Mouse (Mus musculus): ENCODE measurements at regions not wholly inside any gene's neighbourhood (a gene's known extent, or its start where the extent isn't known, plus 50 kb on each side); places are given as distances from the start of the nearest gene placed in this dataset.

DNA sequence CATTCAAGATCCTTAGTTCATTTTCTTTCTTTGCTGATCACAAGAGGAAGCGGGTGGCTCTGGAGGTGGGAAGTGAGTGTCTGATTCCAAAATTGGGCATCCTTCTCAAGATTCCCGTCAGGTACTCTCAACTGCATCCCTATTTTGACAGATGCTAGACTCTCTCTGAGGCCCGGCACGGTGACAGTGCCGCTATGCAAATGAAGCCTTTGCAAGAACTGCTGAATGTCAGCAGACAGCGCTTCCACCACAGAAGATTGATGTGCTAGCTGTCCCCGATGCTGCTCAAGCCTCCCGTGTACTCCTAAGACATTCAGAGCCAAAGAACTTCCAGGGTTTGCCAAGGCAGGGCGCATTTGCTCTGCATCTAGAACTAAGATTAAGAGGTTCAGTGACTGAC, 50.9 kb upstream of the Cpne4 start:
- WGBS: 79% methylated on average over 9 of the region's 9 CpGs

DNA sequence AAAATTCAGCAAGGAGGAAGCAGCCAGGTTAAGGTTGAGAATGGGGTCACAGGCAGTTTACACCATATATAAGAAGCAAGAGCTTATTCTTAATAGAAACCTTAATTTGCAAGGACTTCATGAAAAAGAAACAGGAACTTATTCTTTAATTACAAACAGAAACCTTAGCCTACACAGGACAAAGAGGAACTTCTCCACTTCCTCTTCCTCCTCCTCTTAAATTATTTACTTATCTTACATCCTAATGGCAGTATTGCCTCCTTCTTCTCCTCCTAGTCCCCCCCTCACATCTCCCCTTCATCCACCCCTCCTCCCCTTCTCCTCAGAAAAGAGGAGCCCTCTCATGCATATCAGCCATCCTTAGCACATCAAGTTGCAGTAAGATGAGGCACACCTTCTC, 56.4 kb upstream of the Cpne4 start:
- no peak for DNase-seq (ENCODE audit: low read depth, low spot score)

More for the DNA sequence above, 50.9 kb upstream of the Cpne4 start:
- no peak for DNase-seq (ENCODE audit: low read depth, low spot score)

DNA sequence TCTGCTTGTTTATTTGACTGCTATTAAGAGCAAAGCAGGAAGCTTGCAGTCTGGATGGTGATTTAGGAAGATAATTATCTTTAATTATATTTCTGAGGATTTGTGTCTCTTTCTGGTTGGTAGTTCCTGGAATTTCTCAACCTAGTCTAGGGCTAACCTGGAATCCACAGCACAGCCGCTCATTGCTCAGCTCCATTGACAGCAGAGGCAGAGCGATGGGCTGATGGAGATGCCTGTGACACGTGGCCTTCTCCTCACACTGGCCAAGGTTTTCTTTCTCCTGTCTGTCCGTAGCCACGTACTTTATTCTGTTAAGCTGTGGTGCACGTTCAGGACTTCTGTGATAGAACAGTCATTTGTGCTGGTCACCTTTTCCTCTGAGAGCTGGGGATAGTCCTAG, 57.7 kb upstream of the Cpne4 start:
- no peak for DNase-seq (ENCODE audit: low read depth, low spot score)
- 61% methylated on average over 6 of the region's 6 CpGs for WGBS

DNA sequence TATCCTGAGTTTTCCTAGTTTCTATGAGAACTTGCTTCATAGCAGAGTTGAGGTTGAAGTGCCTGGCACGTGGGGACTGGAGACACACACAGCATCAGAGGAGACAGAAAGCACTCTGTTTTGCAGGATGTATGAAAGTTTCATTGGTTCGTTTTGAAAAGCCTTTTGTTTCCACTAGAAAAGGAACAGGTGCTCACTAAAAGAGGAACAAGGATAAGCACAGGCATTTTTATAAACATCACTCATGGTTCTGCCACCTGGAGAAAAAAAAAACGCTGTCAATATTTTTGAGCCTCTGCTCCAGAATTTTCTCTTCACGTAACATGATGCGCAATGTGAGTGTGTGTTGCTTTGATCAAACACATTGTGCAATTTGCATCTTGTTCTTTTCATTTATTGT, 64.6 kb upstream of the Cpne4 start:
- 63% methylated on average over 5 of the region's 5 CpGs for WGBS
- DNase-seq (ENCODE audit: low read depth, low spot score): no peak

DNA sequence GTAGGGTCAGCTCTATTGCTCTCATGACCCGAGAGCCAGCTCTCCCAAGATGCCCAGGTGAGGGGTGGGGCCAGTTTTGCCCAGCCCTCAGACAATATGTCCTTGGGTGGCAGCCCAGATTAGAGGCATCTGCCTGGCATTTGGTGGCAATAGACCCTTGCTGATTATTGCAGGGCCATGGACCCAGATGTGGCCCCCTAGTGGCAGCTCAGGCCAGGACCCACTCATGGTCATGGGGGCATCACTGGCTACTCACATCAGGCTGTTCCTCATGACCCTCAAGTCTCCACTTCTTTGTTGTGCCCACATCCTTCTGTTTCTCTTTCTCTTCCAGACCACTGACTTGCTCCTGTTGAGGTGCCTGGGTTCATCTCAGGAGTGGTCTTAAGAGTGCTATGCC, 66.4 kb upstream of the Cpne4 start:
- DNase-seq (ENCODE audit: low read depth, low spot score): no peak
- 35% methylated on average over 1 of the region's 1 CpGs for WGBS

DNA sequence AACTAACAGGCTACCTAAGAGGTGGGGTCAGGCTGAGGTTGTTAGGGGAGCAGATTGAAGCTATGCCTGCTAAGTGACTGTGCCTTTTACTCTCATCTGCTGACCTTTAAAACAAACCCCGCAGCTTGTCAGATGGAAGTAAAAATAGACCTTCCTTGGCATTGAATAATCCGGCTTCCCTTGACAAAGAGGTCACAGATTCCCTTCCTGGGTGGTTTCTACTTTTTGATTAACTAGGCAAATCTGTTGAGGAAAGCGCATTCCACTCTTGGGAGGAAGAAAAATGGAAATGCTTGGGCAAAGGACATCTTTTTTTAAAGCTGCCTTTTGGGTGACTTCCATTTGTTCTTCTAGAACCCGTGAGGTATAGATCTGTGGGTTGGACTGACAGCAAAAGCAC, 72.3 kb upstream of the Cpne4 start:
- DNase-seq (ENCODE audit: low read depth, low spot score): no peak
- WGBS: 68% methylated on average over 4 of the region's 4 CpGs

DNA sequence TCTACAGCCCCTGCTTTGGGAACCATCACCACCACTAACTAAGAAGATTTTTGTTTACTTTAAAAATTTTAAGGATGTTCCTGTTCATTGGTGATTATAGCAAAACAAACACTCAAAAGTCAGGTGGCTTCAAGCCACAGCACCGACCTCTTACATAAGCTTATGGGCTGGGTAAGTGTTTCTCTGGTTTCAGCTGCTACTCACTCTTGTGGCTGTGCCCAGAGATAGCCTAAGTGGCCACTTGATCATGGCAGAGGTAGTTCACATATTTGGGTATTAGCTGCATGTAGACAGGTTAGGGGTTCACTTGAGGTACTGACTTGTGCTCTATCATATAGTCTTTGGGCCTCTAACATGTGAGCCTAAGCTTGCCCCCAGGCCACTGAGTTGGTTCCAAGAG, 79.8 kb upstream of the Cpne4 start:
- DNase-seq (ENCODE audit: low read depth, low spot score): no peak
- WGBS: 62% methylated on average over 1 of the region's 1 CpGs

DNA sequence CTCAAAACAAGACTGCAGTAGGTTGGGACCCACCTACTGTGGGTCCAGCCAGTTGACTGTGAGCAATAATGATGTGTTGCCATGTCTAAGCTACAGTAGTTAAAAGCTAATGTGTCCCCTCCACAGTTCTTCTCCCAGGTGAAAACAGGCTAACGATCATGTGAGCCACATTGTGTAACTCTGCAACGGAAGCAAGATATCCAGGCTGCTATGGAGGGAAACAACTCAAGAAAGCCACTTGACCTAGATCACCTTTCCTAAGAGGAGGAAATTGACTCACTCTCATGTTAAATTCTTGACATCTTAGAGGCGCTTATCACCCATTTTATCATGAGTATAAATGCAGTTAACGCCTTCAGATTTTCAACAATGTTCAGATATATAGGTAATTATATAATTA, 83.4 kb upstream of the Cpne4 start:
- DNase-seq (ENCODE audit: low read depth, low spot score): no peak
- 81% methylated on average over 4 of the region's 4 CpGs for WGBS

DNA sequence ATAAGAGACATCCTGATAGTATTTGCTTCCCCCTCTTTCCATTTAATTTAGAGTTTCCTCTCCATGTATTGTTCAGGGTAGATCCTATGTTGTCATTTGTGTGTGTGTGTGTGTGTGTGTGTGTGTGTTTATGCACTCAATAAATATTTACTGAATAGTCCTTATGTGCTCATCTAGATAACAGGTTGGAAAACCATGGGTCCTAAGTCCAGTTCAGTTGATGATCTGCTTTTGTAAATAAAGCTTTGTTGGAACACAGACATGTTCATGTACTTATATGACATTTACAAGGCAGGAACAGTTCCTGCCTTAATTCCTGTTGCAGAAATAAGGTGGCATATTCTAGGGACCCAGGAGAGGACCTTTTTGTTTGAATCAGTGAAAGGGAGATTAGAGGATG, 87.0 kb upstream of the Cpne4 start:
- no peak for DNase-seq (ENCODE audit: low read depth, low spot score)

DNA sequence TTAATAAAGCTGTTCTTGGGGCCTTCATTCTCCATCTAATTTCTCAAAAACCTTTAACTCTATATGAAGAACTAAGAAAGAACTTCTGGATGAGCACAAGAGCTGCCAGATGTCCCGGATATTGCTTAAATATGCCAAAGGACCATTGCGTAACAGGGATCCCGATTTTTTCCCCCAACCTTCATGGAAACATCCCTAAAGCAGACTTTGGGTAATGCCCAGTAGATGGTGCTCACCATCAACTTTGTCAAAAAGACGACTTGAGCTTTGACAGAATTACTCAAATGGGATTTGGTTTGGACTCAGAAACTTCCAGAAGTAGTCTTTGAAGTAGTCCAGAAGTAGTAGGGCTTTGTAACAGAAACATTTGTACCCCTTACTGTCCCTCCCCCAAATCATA, 89.5 kb upstream of the Cpne4 start:
- no peak for DNase-seq (ENCODE audit: low read depth, low spot score)
- 31% methylated on average over 4 of the region's 4 CpGs for WGBS

DNA sequence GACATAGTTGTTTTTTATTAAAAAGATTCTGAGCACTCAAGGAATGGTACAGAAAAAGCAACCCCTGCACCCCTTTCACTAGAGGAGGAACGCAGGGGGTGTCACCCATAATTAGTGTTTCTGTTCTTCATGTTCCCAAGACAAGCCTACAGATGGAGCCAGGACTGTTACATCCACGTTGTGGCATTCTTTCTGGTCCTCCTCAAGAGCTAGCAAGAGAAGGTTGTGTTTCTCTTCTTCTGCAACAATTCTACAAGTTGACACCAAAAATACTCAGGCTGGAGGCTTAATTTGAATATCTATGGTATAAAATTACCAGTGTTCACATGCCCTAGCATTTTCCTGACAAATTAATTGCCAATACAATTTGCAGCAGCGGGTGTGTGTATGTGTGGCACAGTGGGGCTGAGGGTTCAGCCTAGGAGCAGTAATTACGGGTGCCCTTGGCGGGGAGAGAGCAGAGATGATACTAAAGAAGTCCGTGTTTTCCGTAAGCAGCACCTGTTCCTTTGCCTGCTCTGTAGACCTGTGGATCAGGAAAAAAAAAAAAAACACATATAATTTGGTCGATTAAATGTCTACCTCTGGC, 98.4 kb upstream of the Cpne4 start:
- 60% methylated on average over 8 of the region's 8 CpGs for WGBS
- DNase-seq (ENCODE audit: low read depth, low spot score): no peak

DNA sequence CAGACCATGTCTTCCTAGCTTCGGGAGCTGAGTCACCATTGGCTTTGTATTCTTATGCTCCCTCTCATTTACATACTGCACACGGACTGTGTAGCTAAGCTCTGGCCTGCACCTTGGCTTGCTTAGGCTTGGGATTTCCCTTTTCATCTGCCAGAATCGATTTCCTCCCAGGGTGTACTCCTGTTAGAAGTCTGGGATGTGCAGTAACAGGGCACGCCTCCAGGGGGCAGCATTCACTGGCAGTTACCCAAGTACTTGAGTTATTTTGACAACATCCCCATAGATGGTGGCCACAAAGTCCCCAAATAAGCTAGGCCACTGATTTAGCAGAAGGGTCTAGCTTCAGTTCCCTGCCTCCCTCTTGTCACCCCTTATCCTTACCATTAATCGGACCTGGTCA, 102.2 kb upstream of the Cpne4 start:
- no peak for DNase-seq (ENCODE audit: low read depth, low spot score)
- 40% methylated on average over 5 of the region's 5 CpGs for WGBS

DNA sequence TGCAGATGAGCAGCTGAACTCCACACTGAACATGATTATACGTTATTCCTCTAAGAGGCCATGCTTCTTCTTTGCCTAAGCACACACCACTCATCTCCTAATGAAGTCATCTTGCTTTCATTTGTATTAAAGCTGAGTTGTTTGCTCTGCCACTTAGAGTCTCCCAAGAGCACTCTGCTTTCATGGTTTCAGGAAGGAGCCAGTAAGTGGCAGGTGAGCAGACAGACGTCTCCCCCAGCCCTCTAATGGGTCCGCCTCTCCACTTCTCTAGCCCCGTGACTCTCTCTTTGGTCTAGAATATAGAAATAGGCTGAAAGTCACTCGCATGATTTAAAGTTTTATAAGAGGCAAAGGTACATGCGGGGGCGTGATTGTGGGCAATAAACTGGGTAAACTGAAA, 103.8 kb upstream of the Cpne4 start:
- DNase-seq (ENCODE audit: low read depth, low spot score): no peak
- WGBS: 23% methylated on average over 7 of the region's 7 CpGs

DNA sequence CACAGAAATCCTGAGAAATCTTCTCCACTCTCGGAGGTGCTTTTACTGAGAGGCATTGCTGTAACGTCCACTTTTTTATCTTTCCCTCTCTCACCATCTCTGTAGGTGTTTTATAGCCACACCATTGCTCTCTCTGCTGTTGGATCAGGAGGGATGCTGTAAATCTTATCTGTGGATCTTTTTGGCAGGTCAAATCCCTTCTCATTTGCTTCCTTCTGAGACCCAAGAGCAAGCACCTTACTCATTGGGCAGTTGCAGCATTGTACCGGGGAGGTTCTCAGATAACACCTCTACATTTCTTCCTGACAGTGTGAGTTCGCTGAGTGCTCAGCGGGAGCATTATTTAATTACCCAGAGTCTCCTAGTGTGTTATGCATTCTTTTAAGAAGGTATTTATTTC, 75.5 kb upstream of the Acpp start:
- no peak for DNase-seq (ENCODE audit: low read depth, low spot score)
- 18% methylated on average over 5 of the region's 5 CpGs for WGBS

DNA sequence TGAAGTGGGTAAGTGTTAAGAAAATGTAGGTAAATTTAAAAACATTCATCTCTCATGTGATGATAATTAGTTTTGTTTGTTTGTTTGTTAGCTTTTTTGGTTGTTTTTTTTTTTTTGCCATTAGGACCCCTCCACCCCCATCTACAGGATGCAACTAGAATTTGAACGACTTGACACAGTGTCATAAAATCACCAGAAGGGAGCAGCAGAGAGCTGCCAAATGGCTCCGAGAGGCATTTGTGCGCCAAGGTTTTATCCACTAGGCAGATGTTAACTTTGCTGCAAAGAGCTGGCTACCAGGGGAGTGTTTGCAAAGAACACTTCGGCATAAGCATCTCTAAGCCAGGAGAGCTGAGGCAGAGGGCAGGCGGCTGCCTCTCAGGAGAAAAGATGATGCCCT, 72.7 kb upstream of the Acpp start:
- WGBS: 7% methylated on average over 5 of the region's 5 CpGs

DNA sequence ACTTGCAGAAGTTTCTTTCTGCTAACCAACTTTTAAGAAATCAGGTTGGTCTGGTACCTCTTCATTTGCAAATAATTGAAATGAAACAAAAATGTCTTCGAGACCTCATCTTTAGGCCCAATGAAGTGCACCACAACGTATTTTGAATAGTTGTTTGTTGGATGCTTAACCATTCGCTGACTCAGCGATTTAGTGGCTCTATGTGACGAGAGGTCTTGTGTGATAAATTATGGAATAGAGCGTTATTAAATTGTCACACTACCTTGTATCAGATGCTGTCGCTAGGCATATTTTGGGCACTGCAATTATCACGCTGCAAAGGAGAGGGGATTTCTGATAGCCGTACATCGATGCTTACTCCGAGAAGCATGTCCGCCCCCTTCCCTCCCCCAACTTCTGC, 71.8 kb upstream of the Acpp start:
- WGBS: 42% methylated on average over 12 of the region's 12 CpGs
- DNase-seq (ENCODE audit: low read depth, low spot score): no peak

More for the DNA sequence above, 72.7 kb upstream of the Acpp start:
- no peak for DNase-seq (ENCODE audit: low read depth, low spot score)

DNA sequence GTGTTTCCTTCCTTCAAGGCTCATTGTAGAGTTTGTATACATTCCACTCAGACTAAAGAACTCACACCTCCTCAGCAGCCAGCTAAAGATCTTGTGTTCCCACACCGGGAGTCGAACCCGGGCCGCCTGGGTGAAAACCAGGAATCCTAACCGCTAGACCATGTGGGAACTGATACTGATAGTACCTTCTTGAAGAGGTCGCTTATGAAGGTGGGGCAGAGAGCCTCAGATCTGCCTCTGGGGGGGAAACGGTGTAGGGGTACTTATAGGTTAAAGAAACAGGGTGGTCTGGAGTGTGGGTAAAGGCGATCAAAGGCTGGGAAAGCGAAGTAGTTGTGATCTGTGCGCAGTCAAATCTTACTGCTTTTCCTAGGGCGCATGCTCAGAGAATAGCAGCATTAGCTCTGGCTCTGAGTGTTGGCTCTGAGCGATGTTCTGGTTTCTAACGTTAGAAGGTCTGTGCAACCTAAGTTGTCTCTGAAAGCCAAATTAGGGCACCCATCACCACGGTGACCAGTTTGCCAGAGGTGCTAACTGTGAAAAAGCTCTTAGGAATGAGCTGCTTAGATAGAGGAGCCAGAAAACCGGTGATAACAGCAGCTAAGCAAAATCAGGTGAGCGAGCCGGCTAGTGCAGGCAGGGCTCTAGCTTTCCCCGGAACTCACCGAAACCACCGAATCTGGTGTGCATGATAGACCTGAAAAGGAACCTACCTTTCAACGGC, 71.2 kb upstream of the Acpp start:
- no peak for DNase-seq (ENCODE audit: low read depth, low spot score)
- 25% methylated on average over 21 of the region's 21 CpGs for WGBS

DNA sequence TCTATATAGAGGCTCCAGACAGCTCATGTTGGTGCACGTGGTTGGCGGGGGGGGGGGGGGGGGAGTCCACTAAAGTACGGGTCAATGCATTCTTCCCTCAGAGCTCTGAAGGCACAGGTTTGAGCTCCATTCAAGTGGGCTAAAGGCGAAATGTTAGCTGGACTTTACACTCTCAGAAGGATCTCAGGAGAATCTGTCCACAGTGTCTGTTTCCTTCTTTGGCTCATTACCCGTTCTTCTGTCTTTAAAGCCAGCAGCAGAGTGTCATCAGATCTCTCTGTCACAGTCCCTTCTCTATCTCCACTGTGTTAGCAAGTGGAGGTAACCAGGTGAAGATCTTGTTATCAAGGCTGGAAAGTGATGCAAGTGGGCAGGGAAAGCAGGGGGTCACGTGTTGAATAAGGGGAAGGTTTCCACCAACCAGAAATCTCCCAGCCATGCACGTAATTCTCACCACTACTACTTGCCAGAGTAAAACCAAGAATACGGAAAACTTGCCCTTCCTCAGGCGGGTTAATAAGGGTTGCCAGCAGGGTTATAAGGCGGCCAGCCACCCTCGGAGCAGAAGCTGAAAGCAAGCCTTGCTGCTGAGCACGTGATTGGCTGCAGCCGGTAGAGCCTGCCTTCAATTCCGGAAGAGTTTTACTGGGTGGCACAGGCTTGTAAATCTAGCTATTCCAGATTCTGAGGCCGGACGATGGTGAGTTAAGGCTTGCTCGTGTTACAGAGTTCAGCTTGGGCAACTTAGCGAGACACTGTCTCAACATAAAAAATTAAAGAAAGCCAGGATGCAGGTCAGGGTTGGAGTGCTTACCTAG, 70.2 kb upstream of the Acpp start:
- WGBS: 12% methylated on average over 18 of the region's 18 CpGs
- DNase-seq (ENCODE audit: low read depth, low spot score): peak; percentile 59

DNA sequence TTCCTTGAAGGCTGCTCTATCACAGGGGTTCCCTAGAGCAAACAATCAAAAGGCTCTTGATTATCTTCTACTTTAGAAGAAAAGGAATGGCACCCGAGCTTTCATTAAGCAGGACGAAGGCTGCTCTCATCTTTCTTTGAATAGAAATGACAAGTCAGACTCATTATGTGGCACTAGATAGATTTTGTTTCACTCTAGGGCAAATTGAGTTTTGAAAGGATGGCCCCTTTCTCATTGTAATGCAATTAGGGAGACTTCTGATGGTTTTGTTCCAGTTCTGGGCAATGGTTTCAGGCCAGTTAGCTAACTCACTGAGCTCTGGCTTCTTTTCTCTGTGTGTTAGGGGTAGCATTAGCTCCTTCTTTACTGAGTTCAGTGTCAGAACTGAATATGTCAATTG, 69.5 kb upstream of the Acpp start:
- DNase-seq (ENCODE audit: low read depth, low spot score): no peak
- 79% methylated on average over 2 of the region's 2 CpGs for WGBS

DNA sequence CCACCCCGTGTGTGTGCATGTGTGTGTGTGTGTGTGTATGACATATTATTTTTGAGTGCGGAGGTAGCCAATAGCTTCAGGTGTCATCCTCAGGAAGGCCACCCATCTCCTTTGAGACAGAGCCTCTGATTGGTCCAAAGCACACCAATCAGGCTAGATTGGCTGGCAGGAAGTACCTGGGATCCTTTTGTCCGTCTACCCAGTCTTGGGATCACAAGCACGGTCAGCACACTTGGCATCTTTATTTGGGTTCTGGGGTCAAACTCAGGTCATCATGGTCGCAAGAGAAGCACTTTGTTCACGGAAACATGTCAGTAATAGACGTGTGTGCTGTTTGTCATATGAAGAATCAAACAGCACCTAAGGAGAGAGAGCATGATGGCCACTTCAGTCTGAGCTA, 68.9 kb upstream of the Acpp start:
- no peak for DNase-seq (ENCODE audit: low read depth, low spot score)

DNA sequence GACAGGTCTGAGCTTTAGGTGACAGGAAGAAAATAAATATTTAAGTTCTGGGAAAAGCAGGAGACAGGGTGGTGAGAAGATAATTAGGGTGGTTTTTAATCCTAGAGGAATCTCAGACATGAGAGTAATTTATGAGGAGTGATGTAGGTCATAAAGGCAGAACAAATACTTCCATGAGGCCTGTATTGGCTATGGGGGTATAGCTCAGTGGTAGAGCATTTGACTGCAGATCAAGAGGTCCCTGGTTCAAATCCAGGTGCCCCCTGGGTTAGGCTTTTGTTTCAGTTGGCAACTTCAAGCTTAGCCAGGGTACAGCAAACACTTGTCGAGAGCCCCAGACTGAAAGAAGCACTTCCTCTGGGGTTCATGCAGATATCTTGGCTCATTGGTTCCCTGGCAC, 66.3 kb upstream of the Acpp start:
- WGBS: 55% methylated on average over 1 of the region's 1 CpGs
- no peak for DNase-seq (ENCODE audit: low read depth, low spot score)

More for the DNA sequence above, 68.9 kb upstream of the Acpp start:
- 63% methylated on average over 7 of the region's 7 CpGs for WGBS
